Mouse (Mus musculus) small intestine, adult 2 months (tissue): Measurements from ENCODE around the gene Nhp2.

Source experiments
- CTCF ChIP-seq: fragments of 200-500 bp; IDR thresholded peaks from 2 replicates; pipeline ENCODE4 v1.5.1; 2012; ENCODE audit warnings: low read depth, mild to moderate bottlenecking, control low read depth, inconsistent platforms, low read length, moderate library complexity, mixed read lengths; ENCODE audit not compliant: insufficient replicate concordance, insufficient read length; ENCODE audit errors: extremely low read depth
- POLR2A ChIP-seq: fragments of 200-500 bp; IDR thresholded peaks from 2 replicates; pipeline ENCODE4 v1.6.1; 2012; ENCODE audit warnings: low read depth, mild to moderate bottlenecking, control low read depth, inconsistent platforms, low read length, moderate library complexity

DNA sequence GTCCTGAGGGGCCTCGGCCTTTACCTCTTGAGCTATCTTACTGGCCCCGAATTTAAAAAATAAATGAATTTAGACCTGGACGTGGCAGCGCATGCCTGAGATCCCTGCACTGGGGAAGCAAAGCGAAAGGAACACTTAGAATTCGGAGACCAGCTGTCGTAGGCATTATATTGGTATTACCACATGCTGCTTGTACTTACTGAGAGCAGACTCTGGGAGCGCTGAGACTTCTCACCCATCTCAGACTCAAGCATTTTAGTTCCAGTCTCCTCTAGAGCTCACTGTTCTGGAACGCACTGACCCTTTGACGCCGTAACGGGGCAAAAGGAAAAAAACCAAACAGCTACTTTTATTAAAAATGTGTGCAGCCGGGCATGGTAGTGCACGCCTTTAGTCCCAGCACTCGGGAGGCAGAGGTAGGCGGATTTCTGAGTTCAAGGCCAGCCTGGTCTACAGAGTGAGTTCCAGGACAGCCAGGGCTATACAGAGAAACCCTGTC, 42.4 kb downstream of the Nhp2 start:
- TF ChIP-seq CTCF (no peak), POLR2A (no peak)
